Mouse (Mus musculus) Patski (cell line): Measurements from ENCODE around the gene Usp21. TPM values are rescaled to one million over a fixed set of nuclear protein-coding genes. Genes with fewer than 3 reads are reported as not detected.

Source experiments
- ATAC-seq: fragments of 100-300 bp; one replicate; pipeline ENCODE4 v1.8.0; 2021
- CTCF ChIA-PET: fragments of 350-600 bp; sonication (Branson Sonifier 250); formaldehyde crosslinking; loops from one replicate; lab custom pipeline; 2022; ENCODE audit warnings: inconsistent platforms; lab: Charles Lee
- POLR2A ChIA-PET: fragments of 350-600 bp; sonication (Branson Sonifier 250); formaldehyde crosslinking; loops from one replicate; lab custom pipeline; 2022; ENCODE audit warnings: antibody characterized with exemption, inconsistent platforms; lab: Charles Lee
- DNase-seq: peaks from one replicate; pipeline ENCODE4 v3.0.0-alpha.2; 2011; ENCODE audit warnings: low read depth, low spot score
- H3K27me3 ChIP-seq: fragments of 371-371 bp; one replicate; pipeline ENCODE4 v1.5.1; 2021
- CTCF ChIP-seq: fragments of 100-300 bp; IDR thresholded peaks from one replicate; pipeline ENCODE4 v1.5.1; 2021
- in situ Hi-C: fragments of 300-500 bp; cut with MboI; formaldehyde crosslinking; loops from 3 replicates; pipeline ENCODE4 v1.11.1; 2018; ENCODE audit warnings: low pct_unique_long_range_greater_than_20kb, mixed read lengths
- polyA plus RNA-seq: library from polyadenylated mRNA; unstranded; gene quantifications from one replicate; pipeline ENCODE4 v1.2.3, GENCODE M21; 2021

The Usp21 gene
- polyA plus RNA-seq, 1 experiment from 2014 or later = 64.9 TPM

- no peak for ATAC-seq
- TF ChIP-seq CTCF = no peak
- DNase-seq = no peak
- in situ Hi-C loops = no loop called here
- CTCF ChIA-PET = interaction anchor here (1.1 to 1.9 kb wide), 5 partner anchors 11 to 129 kb away, joined by 3 to 4 read pairs (median 4); partner anchors contain the start of genes Ndufs2 and Ppox
- no peaks in the 10 kb centered on the region for H3K27me3 ChIP-seq
- POLR2A ChIA-PET = interaction anchor here (0.8 kb wide), 1 partner anchor 84 kb away, joined by 3 read pairs; no protein-coding TSS in a partner anchor
These were observed 47.6 kb downstream of the Usp21 start for GRCm38 (mm10) chr1:171239992-171240744.

DNA sequence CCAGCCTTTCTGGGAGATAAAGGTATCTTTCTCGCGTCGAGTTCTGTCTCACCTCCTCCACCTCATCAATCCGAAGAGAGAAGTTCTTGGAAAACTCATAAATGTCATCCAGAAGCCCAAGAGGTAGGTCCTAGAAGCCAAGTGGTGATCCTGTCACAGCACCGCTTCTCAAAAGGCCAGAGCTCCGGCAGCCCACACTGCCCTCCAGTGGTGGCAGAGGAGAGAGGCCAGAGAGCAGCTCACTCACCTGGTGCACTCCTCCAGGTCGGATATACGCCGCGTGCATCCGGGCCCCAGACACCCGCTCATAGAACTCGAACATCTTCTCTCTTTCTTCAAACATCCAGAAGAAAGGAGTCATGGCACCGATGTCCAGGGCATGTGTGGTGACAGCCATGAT is 49.3 kb downstream of the Usp21 start:
- DNase-seq (no peak), ATAC-seq (no peak)
- ChIA-PET CTCF (interaction anchor here (0.7 to 2.0 kb wide), 5 partner anchors 9 to 18 kb away, joined by 3 to 5 read pairs (median 4); partner anchors contain the start of genes Apoa2 and Ndufs2), POLR2A (interaction anchor here (1.0 kb wide), 1 partner anchor 17 kb away, joined by 3 read pairs; no protein-coding TSS in a partner anchor)
- no peaks in the 10 kb centered on the region for H3K27me3 ChIP-seq
- in situ Hi-C loops = no loop called here
- TF ChIP-seq CTCF = peak; percentile 90

- ChIA-PET CTCF (interaction anchor here (2.0 kb wide), 1 partner anchor 17 kb away, joined by 5 read pairs; no protein-coding TSS in a partner anchor), POLR2A (no interaction called here)
- no peak for DNase-seq
- TF ChIP-seq CTCF = no peak
- no peaks in the 10 kb centered on the region for H3K27me3 ChIP-seq
- in situ Hi-C loops = no loop called here
- no peak for ATAC-seq
These were observed 50.4 kb downstream of the Usp21 start for GRCm38 (mm10) chr1:171237438-171237837.

GRCm38 (mm10) chr1:171235791-171236190 is 52.0 kb downstream of the Usp21 start:
- no peak for DNase-seq
- H3K27me3 ChIP-seq = no peaks in the 10 kb centered on the region
- in situ Hi-C loops = no loop called here
- no peak for TF ChIP-seq CTCF
- ChIA-PET POLR2A (no interaction called here), CTCF (interaction anchor here (0.8 to 2.0 kb wide), 5 partner anchors 11 to 125 kb away, joined by 3 to 6 read pairs (median 3); partner anchors contain the start of genes Apoa2 and Ppox)
- ATAC-seq = no peak

GRCm38 (mm10) chr1:171234538-171234937 is 53.3 kb downstream of the Usp21 start:
- DNase-seq = no peak
- ChIA-PET POLR2A (interaction anchor here (0.6 to 1.8 kb wide), 3 partner anchors 8 to 119 kb away, joined by 3 to 6 read pairs (median 4); partner anchors contain the start of gene Tomm40l), CTCF (interaction anchor here (1.0 to 2.0 kb wide), 4 partner anchors 11 to 123 kb away, joined by 3 to 6 read pairs (median 4); partner anchors contain the start of gene Ppox)
- in situ Hi-C loops = no loop called here
- no peak for ATAC-seq
- no peak for TF ChIP-seq CTCF
- H3K27me3 ChIP-seq = no peaks in the 10 kb centered on the region

GRCm38 (mm10) chr1:171234126-171234525 is 53.7 kb downstream of the Usp21 start, which contains the start of gene Fcer1g:
Gene Fcer1g, minus strand, starts transcription at chr1:171234365.
- DNase-seq = no peak
- H3K27me3 ChIP-seq = no peaks in the 10 kb centered on the region
- no peak for TF ChIP-seq CTCF
- POLR2A ChIA-PET = interaction anchor here (1.0 to 1.8 kb wide), 4 partner anchors 9 to 78 kb away, joined by 3 to 6 read pairs (median 4); partner anchors contain the start of genes Ndufs2 and Tomm40l
- no peak for ATAC-seq
- CTCF ChIA-PET = interaction anchor here (1.5 to 2.0 kb wide), 2 partner anchors 11 to 47 kb away, joined by 4 read pairs; partner anchors contain the start of gene Ppox
- in situ Hi-C loops = no loop called here

DNA sequence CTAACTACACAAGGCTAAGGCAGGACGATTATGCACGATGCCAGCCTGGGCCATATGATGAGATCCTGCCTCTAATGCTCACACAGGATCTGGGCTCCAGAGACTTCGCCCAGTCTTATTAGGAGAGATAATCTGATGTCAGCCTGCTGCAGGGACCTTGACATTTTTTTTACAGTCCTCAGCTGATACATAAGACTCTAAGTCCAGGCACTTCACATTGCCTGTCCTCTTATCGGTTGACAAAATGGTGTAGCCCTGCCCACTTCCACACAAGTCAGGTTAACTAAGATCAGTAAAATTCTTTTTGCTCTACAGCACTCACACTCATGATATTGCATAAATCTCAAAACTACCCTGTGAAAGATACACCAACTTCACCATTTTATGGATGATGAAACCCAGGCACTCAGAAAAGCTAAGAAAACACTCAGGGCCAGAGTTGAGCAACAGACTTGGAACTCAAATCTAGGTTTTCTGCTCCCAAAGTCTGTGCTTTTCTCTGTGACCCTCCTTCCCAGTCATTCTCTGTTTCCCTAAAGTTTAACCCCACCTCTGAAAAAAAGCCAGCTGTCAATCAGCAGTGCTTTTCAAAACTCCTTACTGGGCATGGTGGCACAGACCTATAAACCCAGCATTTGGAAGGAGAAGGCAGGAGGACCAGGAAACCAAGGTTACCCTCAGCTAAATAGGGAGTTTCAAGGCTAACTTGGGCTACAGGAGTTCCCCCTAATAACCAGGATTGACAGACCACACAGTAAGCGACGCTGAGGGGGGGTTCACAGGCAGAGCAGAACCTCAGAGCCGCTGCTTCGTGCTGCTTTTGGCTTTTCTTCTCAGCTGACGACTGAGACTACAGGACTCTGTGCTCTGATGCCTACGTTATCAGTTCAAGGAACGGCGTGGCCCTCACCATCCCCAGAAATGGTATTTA is 54.7 kb downstream of the Usp21 start:
- H3K27me3 ChIP-seq = no peaks in the 10 kb centered on the region
- ChIA-PET CTCF (interaction anchor here (1.1 to 1.6 kb wide), 2 partner anchors 10 to 15 kb away, joined by 3 read pairs; no protein-coding TSS in a partner anchor), POLR2A (interaction anchor here (0.9 to 1.8 kb wide), 4 partner anchors 10 to 84 kb away, joined by 3 to 6 read pairs (median 4); partner anchors contain the start of gene Ndufs2)
- TF ChIP-seq CTCF = no peak
- DNase-seq = no peak
- ATAC-seq = no peak
- in situ Hi-C loops = no loop called here

DNA sequence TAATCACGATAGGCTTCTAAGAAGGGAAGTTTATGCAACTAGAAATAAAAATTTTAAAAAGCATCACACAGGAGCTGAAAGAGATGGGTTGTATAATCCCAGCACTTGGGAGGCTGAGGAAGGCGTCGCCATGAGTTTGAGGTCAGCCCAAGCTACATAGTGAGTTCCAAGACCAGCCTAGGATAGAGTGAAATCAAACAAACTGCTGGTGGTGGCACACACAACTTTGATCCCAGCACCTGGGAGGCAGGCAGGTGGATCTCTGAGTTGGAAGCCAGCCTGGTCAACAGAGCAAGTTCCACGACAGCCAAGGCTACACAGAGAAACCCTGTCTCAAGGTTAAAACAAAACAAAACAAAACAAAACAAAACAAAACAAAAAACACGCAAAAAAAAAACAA is 55.4 kb downstream of the Usp21 start:
- POLR2A ChIA-PET = interaction anchor here (0.9 to 1.2 kb wide), 4 partner anchors 9 to 119 kb away, joined by 3 to 7 read pairs (median 4); partner anchors contain the start of gene Cfap126
- no peaks in the 10 kb centered on the region for H3K27me3 ChIP-seq
- CTCF ChIA-PET = interaction anchor here (1.1 to 1.6 kb wide), 2 partner anchors 11 to 16 kb away, joined by 3 read pairs; no protein-coding TSS in a partner anchor
- no peak for DNase-seq
- TF ChIP-seq CTCF = no peak
- in situ Hi-C loops = no loop called here
- ATAC-seq = no peak

Other genes starting within 250 kb of the Usp21 start
- 0.05 TPM for gene Fcgr3, start 223.1 kb downstream of the Usp21 start, polyA plus RNA-seq
- gene Cfap126, start 174.1 kb downstream of the Usp21 start, polyA plus RNA-seq = 1.6 TPM
- 445 TPM for gene Sdhc, start 137.4 kb downstream of the Usp21 start, polyA plus RNA-seq
- gene Mpz, start 137.3 kb downstream of the Usp21 start, polyA plus RNA-seq = 0.06 TPM
- gene Pcp4l1, start 91.7 kb downstream of the Usp21 start, polyA plus RNA-seq = 0.08 TPM
- gene Nr1i3, start 74.0 kb downstream of the Usp21 start, polyA plus RNA-seq = 0.54 TPM
- 65.5 TPM for gene Tomm40l, start 65.5 kb downstream of the Usp21 start, polyA plus RNA-seq
- gene Apoa2, start 62.9 kb downstream of the Usp21 start, polyA plus RNA-seq = not detected
- 0.49 TPM for gene Fcer1g, start 53.6 kb downstream of the Usp21 start, polyA plus RNA-seq
- gene Adamts4, start 37.6 kb downstream of the Usp21 start, polyA plus RNA-seq = 21.8 TPM
- 436 TPM for gene Ndufs2, start 36.6 kb downstream of the Usp21 start, polyA plus RNA-seq
- gene B4galt3, start 17.7 kb downstream of the Usp21 start, polyA plus RNA-seq = 57.5 TPM
- 41.9 TPM for gene Ppox, start 6.8 kb downstream of the Usp21 start, polyA plus RNA-seq
- 117 TPM for gene Ufc1, start 7.0 kb upstream of the Usp21 start, polyA plus RNA-seq
- 55.0 TPM for gene Dedd, start 41.2 kb upstream of the Usp21 start, polyA plus RNA-seq
- 74.1 TPM for gene Nit1, start 57.7 kb upstream of the Usp21 start, polyA plus RNA-seq
- gene Pfdn2, start 57.7 kb upstream of the Usp21 start, polyA plus RNA-seq = 164 TPM
- not detected for gene Klhdc9, start 72.8 kb upstream of the Usp21 start, polyA plus RNA-seq
- 0.04 TPM for gene Nectin4, start 82.1 kb upstream of the Usp21 start, polyA plus RNA-seq
- not detected for gene Arhgap30, start 101.0 kb upstream of the Usp21 start, polyA plus RNA-seq
- gene Usf1, start 123.3 kb upstream of the Usp21 start, polyA plus RNA-seq = 106 TPM
- 1.2 TPM for gene Tstd1, start 130.9 kb upstream of the Usp21 start, polyA plus RNA-seq
- gene F11r, start 149.5 kb upstream of the Usp21 start, polyA plus RNA-seq = 33.8 TPM
- 5.5 TPM for gene Alyref2, start 215.5 kb upstream of the Usp21 start, polyA plus RNA-seq
- gene Itln1, start 247.3 kb upstream of the Usp21 start, polyA plus RNA-seq = 1.0 TPM